Mouse (Mus musculus) MEL (cell line): Measurements from ENCODE around the gene Mkks. TPM values are rescaled to one million over a fixed set of nuclear protein-coding genes. Genes with fewer than 3 reads are reported as not detected.

Experiments used
- DNase-seq: peaks from one replicate; pipeline ENCODE4 v3.0.0; 2011; ENCODE audit warnings: low read depth, low spot score
- H3K27ac ChIP-seq: 2 replicates; pipeline ENCODE4 v1.5.1; 2012; ENCODE audit warnings: low read depth, mild to moderate bottlenecking, control low read depth, low read length, moderate library complexity; ENCODE audit not compliant: control insufficient read depth
- H3K27me3 ChIP-seq, 2 experiments: fragments of 150-350 bp in 1 of 2; sonication (generic) in 1 of 2; 2 replicates each; pipeline ENCODE4 v1.6.1; 2012; ENCODE audit warnings: low read length in 2 of 2, mild to moderate bottlenecking in 2 of 2, improper control_type of control experiment in 1 of 2, moderate library complexity in 1 of 2; ENCODE audit not compliant: insufficient read depth in 2 of 2, control insufficient read depth in 1 of 2
- H3K36me3 ChIP-seq, 2 experiments: 2 replicates each; pipeline ENCODE4 v1.6.1; 2012 to 2014; ENCODE audit warnings: low read length in 2 of 2, improper control_type of control experiment in 1 of 2, inconsistent platforms in 1 of 2, mild to moderate bottlenecking in 1 of 2; ENCODE audit not compliant: insufficient read depth in 2 of 2, control insufficient read depth in 1 of 2
- H3K4me1 ChIP-seq, 2 experiments: fragments of 150-350 bp in 1 of 2; sonication (generic) in 1 of 2; 2 replicates each; pipeline ENCODE4 v1.6.1; 2012; ENCODE audit warnings: low read length in 2 of 2, improper control_type of control experiment in 1 of 2, mild to moderate bottlenecking in 1 of 2; ENCODE audit not compliant: insufficient read depth in 2 of 2, control insufficient read depth in 1 of 2
- H3K4me3 ChIP-seq, 2 experiments: fragments of 150-350 bp in 1 of 2; sonication (generic) in 1 of 2; 2 replicates each; pipeline ENCODE4 v1.5.1; 2012; ENCODE audit warnings: low read depth in 2 of 2, low read length in 2 of 2, mild to moderate bottlenecking in 2 of 2, moderate library complexity in 2 of 2, control low read depth in 1 of 2, improper control_type of control experiment in 1 of 2; ENCODE audit not compliant: control insufficient read depth in 1 of 2, insufficient read depth in 1 of 2
- H3K79me2 ChIP-seq: 2 replicates; pipeline ENCODE4 v1.6.1; 2012; ENCODE audit warnings: mild to moderate bottlenecking, low read length, moderate library complexity; ENCODE audit not compliant: control insufficient read depth, poor library complexity, insufficient read depth
- H3K9ac ChIP-seq: 2 replicates; pipeline ENCODE4 v1.6.1; 2012; ENCODE audit warnings: low read depth, mild to moderate bottlenecking, control low read depth, low read length, moderate library complexity; ENCODE audit not compliant: control insufficient read depth, poor library complexity, severe bottlenecking
- H3K9me3 ChIP-seq: fragments of 150-350 bp; sonication (generic); replicated peaks from 2 replicates; pipeline ENCODE4 v1.6.1; 2012; ENCODE audit warnings: mild to moderate bottlenecking, low read length, improper control_type of control experiment, moderate library complexity; ENCODE audit not compliant: insufficient read depth
- CTCF ChIP-seq, 3 experiments: IDR thresholded peaks in 2 of 3; conservative IDR thresholded peaks in 1 of 3; 2 replicates each; pipeline ENCODE4 v1.5.1; 2011 to 2012; ENCODE audit warnings: low read length in 3 of 3, low read depth in 2 of 3, mild to moderate bottlenecking in 2 of 3, improper control_type of control experiment in 1 of 3, inconsistent platforms in 1 of 3, mixed read lengths in 1 of 3, moderate library complexity in 1 of 3; ENCODE audit not compliant: control insufficient read depth in 1 of 3, insufficient read depth in 1 of 3, poor library complexity in 1 of 3, severe bottlenecking in 1 of 3
- E2F4 ChIP-seq: IDR thresholded peaks from 2 replicates; pipeline ENCODE4 v1.6.1; 2011; ENCODE audit warnings: low read depth, low read length, improper control_type of control experiment, borderline replicate concordance
- ELF1 ChIP-seq: IDR thresholded peaks from 2 replicates; pipeline ENCODE4 v1.6.1; 2014; ENCODE audit warnings: low read depth, mild to moderate bottlenecking, inconsistent platforms, low read length, improper control_type of control experiment, moderate library complexity
- EP300 ChIP-seq, 2 experiments: IDR thresholded peaks; 2 replicates each; pipeline ENCODE4 v1.6.1; 2011; ENCODE audit warnings: improper control_type of control experiment in 2 of 2, low read length in 2 of 2, low read depth in 1 of 2, mild to moderate bottlenecking in 1 of 2
- JUND ChIP-seq: IDR thresholded peaks from 2 replicates; pipeline ENCODE4 v1.6.1; 2011; ENCODE audit warnings: low read depth, mild to moderate bottlenecking, improper control_type of control experiment, low read length
- KAT2A ChIP-seq: conservative IDR thresholded peaks from 2 replicates; pipeline ENCODE4 v1.6.1; 2012; ENCODE audit warnings: low read depth, low read length, improper control_type of control experiment, inconsistent platforms
- MAX ChIP-seq: IDR thresholded peaks from 2 replicates; pipeline ENCODE4 v1.6.1; 2011; ENCODE audit warnings: low read length, improper control_type of control experiment
- MEF2A ChIP-seq: IDR thresholded peaks from 2 replicates; pipeline ENCODE4 v1.6.1; 2014; ENCODE audit warnings: low read depth, mild to moderate bottlenecking, inconsistent platforms, low read length, improper control_type of control experiment; ENCODE audit not compliant: poor library complexity, insufficient replicate concordance, severe bottlenecking; ENCODE audit errors: extremely low read depth
- MXI1 ChIP-seq: IDR thresholded peaks from 2 replicates; pipeline ENCODE4 v1.6.1; 2011; ENCODE audit warnings: mild to moderate bottlenecking, low read depth, low read length, improper control_type of control experiment
- MYC ChIP-seq: IDR thresholded peaks from 2 replicates; pipeline ENCODE4 v1.6.1; 2011; ENCODE audit warnings: low read depth, mild to moderate bottlenecking, low read length, improper control_type of control experiment, moderate library complexity
- POLR2AphosphoS2 ChIP-seq: IDR thresholded peaks from 2 replicates; pipeline ENCODE4 v1.6.1; 2011; ENCODE audit warnings: low read length, improper control_type of control experiment
- RCOR1 ChIP-seq: IDR thresholded peaks from 2 replicates; pipeline ENCODE4 v1.6.1; 2012; ENCODE audit warnings: low read depth, mild to moderate bottlenecking, inconsistent platforms, low read length, improper control_type of control experiment
- SIN3A ChIP-seq: IDR thresholded peaks from 2 replicates; pipeline ENCODE4 v1.6.1; 2012; ENCODE audit warnings: low read length, improper control_type of control experiment, inconsistent platforms
- SMC3 ChIP-seq: IDR thresholded peaks from 2 replicates; pipeline ENCODE4 v1.6.1; 2011; ENCODE audit warnings: low read depth, low read length, improper control_type of control experiment
- TAL1 ChIP-seq: IDR thresholded peaks from 2 replicates; pipeline ENCODE4 v1.6.1; 2012; ENCODE audit warnings: mild to moderate bottlenecking, inconsistent platforms, low read length, moderate library complexity, mixed read lengths
- TBP ChIP-seq: IDR thresholded peaks from 2 replicates; pipeline ENCODE4 v1.8.0; 2011; ENCODE audit warnings: low read depth, low read length, improper control_type of control experiment
- TCF12 ChIP-seq: IDR thresholded peaks from 2 replicates; pipeline ENCODE4 v1.6.1; 2014; ENCODE audit warnings: low read depth, mild to moderate bottlenecking, inconsistent platforms, low read length, improper control_type of control experiment, moderate library complexity
- UBTF ChIP-seq: IDR thresholded peaks from 2 replicates; pipeline ENCODE4 v1.6.1; 2012; ENCODE audit warnings: low read depth, mild to moderate bottlenecking, inconsistent platforms, low read length, improper control_type of control experiment, moderate library complexity, borderline replicate concordance; ENCODE audit not compliant: insufficient read depth
- USF1 ChIP-seq: IDR thresholded peaks from 2 replicates; pipeline ENCODE4 v1.6.1; 2014; ENCODE audit warnings: low read depth, mild to moderate bottlenecking, inconsistent platforms, low read length, improper control_type of control experiment, moderate library complexity
- USF2 ChIP-seq, 2 experiments: IDR thresholded peaks; 2 replicates each; pipeline ENCODE4 v1.6.1; 2011 to 2012; ENCODE audit warnings: improper control_type of control experiment in 2 of 2, low read length in 2 of 2, borderline replicate concordance in 1 of 2, inconsistent platforms in 1 of 2, low read depth in 1 of 2, mild to moderate bottlenecking in 1 of 2; ENCODE audit not compliant: insufficient read depth in 1 of 2
- ZC3H11A ChIP-seq: IDR thresholded peaks from 2 replicates; pipeline ENCODE4 v1.6.1; 2012; ENCODE audit warnings: low read depth, mild to moderate bottlenecking, inconsistent platforms, low read length, improper control_type of control experiment
- ZMIZ1 ChIP-seq: IDR thresholded peaks from 2 replicates; pipeline ENCODE4 v1.6.1; 2012; ENCODE audit warnings: low read depth, mild to moderate bottlenecking, inconsistent platforms, low read length, improper control_type of control experiment, moderate library complexity
- polyA plus RNA-seq, 2 experiments: library from polyadenylated mRNA; stranded (reverse) in 1 of 2; unstranded in 1 of 2; fragments of >175 nt in 1 of 2; fragments of >200 nt in 1 of 2; gene quantifications; 2 replicates each; pipeline versions ENCODE4 v1.2.1 to v1.2.4; 2012; ENCODE audit warnings: low replicate concordance in 2 of 2, low read depth in 1 of 2; ENCODE audit not compliant: insufficient read length in 2 of 2, insufficient read depth in 1 of 2, missing spikeins in 1 of 2
- total RNA-seq: library from RNA; depleted of rRNA; stranded (reverse); fragments of 300-350 nt; gene quantifications from 2 replicates; pipeline ENCODE4 v1.2.3, GENCODE M21; 2012

The Mkks gene
- total and polyA plus RNA-seq, 3 experiments, result 4.0 to 5.1 TPM; not detected in 1

- DNase-seq, result no peak
- Histone ChIP-seq H3K79me2 (no peaks in the 10 kb centered on the region), H3K4me1 (no peaks in the 10 kb centered on the region), H3K9ac (no peak overlapping the region), H3K4me3 (no peak overlapping the region), H3K36me3 (no peaks in the 10 kb centered on the region), H3K27me3 (no peaks in the 10 kb centered on the region), H3K27ac (no peak overlapping the region), H3K9me3 (no peaks in the 10 kb centered on the region)
- TF ChIP-seq MXI1 (no peak), KAT2A (no peak), SIN3A (no peak), USF2 (IDR thresholded peaks at IDR 0.05; ENCODE audit: borderline replicate concordance in 1 of 2, insufficient read depth in 1 of 2, low read depth in 1 of 2, low read length in 2 of 2) (no peak), E2F4 (no peak), ELF1 (no peak), TAL1 (no peak), MEF2A (no peak), TBP (no peak), ZC3H11A (no peak), CTCF (IDR thresholded peaks at IDR 0.05 in 2 of 3, conservative IDR thresholded peaks at IDR 0.05 in 1 of 3; ENCODE audit: control insufficient read depth in 1 of 3, insufficient read depth in 1 of 3, low read depth in 2 of 3, low read length in 3 of 3, poor library complexity in 1 of 3, severe bottlenecking in 1 of 3) (no peak)
These were observed 53.2 kb downstream of the Mkks start for GRCm38 (mm10) chr2:136837994-136838393.

DNA sequence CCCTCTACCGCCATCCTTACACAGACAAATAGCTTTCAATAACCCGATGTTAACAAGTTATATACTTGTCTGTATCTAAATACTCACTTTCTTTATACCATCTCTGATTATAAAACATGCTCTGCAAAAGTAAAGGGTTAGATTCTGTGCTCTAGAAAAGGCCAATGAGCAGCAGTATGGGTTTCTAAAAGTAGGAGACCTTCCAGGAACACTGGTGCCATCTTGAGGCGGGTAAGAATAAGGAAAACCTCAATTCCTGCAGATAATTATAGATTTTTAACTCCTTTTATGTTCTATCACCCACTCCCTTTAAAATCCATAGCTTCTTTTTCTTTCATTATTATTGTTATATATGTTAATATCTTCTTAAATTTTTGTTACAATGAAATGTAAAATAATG is 55.3 kb downstream of the Mkks start:
- TF ChIP-seq TAL1 (no peak), MYC (no peak), POLR2AphosphoS2 (no peak), UBTF (no peak), USF2 (IDR thresholded peaks at IDR 0.05; ENCODE audit: borderline replicate concordance in 1 of 2, insufficient read depth in 1 of 2, low read depth in 1 of 2, low read length in 2 of 2) (no peak), MXI1 (no peak), SMC3 (no peak), RCOR1 (no peak), USF1 (no peak), JUND (no peak), ZC3H11A (no peak), EP300 (IDR thresholded peaks at IDR 0.05; ENCODE audit: low read depth in 1 of 2, low read length in 2 of 2) (no peak), ZMIZ1 (no peak), CTCF (IDR thresholded peaks at IDR 0.05 in 2 of 3, conservative IDR thresholded peaks at IDR 0.05 in 1 of 3; ENCODE audit: control insufficient read depth in 1 of 3, insufficient read depth in 1 of 3, low read depth in 2 of 3, low read length in 3 of 3, poor library complexity in 1 of 3, severe bottlenecking in 1 of 3) (no peak), TCF12 (no peak), MAX (no peak)
- Histone ChIP-seq H3K79me2 (no peaks in the 10 kb centered on the region), H3K9me3 (no peaks in the 10 kb centered on the region), H3K27me3 (no peaks in the 10 kb centered on the region), H3K4me3 (no peak overlapping the region), H3K36me3 (no peaks in the 10 kb centered on the region), H3K27ac (no peak overlapping the region), H3K9ac (no peak overlapping the region), H3K4me1 (no peaks in the 10 kb centered on the region)
- DNase-seq, result no peak
